1 mouse cellular context compared by ENCODE assay signal in genomic region chr16:21793080-21793810, GRCm38 (mm10).
TF ChIP-seq lines count a peak whose summit lies in the region.

No protein-coding gene starts in this region.

TF ChIP-seq in CH12.LX, 34 proteins besides CTCF, POLR2A, EP300 and RAD21:
- TF ChIP-seq JUND (conservative IDR thresholded peaks at IDR 0.05; ENCODE audit: low read depth, low read length): peak; percentile 40; the same call in 1 of the 2 replicates
- 0 out of 2 replicates have a peak, but pooled peaks have one; percentile 28 for TF ChIP-seq MYC (IDR thresholded peaks at IDR 0.05; ENCODE audit: low read depth, low read length)
- peak; percentile 76 for TF ChIP-seq IRF4 (IDR thresholded peaks at IDR 0.05; ENCODE audit: low read depth, low read length)
- TF ChIP-seq TBP (conservative IDR thresholded peaks at IDR 0.05; ENCODE audit: low read depth, low read length): 0 out of 2 replicates have a peak, but pooled peaks have one; percentile 40
